Mouse (Mus musculus): ENCODE measurements around the gene Naif1. TPM values are rescaled to one million over a fixed set of nuclear protein-coding genes. Genes with fewer than 3 reads are reported as not detected.

Gene Naif1
- 7.0 and 7.5 TPM in 2 replicates for polyA plus RNA-seq (2015; fragmentation: Nextera tagmentation; extraction: Ambion mirVana)

DNA sequence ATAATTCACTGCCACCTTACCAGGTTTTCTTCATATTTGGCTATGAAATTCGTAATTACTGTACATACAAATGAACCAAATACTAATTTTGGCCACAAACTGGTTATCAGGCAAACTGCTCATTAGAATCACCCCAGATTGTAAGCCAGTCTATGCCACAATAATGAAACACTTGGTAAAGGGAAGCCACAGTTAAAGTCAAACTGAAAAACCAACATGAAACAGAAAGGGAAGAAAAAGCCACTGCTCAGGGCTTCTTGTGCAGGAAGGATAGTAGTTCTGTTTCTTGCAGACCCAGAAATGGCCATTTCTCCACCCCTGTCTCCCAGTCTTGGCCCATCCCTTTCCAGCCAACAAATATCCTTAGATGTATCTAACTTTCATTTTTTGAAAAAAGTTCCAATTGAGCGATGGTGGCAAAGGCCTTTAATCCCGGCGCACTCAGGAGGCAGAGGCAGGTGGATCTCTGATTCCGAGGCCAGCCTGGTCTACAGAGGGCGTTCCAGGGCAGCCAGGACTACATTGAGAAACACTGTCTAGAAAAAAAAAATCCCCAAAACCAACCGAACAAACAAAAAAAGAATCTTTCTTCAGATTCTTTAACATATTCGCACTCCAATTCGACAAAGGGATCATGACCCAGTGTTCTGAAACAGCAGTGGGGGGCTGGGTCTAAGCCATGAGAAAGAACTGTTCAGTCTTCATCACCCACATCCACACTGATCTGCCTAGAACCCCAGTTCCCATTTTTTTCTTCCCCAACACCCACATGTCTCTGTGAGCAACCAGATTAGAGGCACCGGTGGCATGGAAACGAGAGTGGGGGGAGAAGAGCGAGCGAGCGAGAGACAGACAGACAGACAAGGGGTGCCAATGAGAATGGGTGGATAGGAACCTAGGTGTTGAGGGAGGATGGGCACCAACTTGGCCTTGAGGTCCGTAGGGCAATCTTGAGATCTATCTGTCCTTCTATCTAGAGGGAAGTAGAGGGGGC, at the start of gene Naif1:
TSS of gene Naif1 (plus strand) at position 697 of the 994 bp plus-strand sequence.
- Histone ChIP-seq H3K9ac (replicated peaks; ENCODE audit: low read depth, low read length) (peak within 1 kb of the TSS; percentile 75), H3K27me3 (replicated peaks; ENCODE audit: control insufficient read depth, insufficient read depth, low read length) (no peaks in the 10 kb centered on the region), H3K4me1 (replicated peaks; ENCODE audit: control insufficient read depth, insufficient read depth, low read length) (peaks cover 34% of the 10 kb centered on the region), H3K4me3 (replicated peaks; ENCODE audit: low read length) (peak within 1 kb of the TSS; percentile 78), H3K9me3 (ENCODE audit: control insufficient read depth, low read length) (no peaks in the 10 kb centered on the region), H3K4me2 (ENCODE audit: low read length) (peak within 1 kb of the TSS; percentile 77), H3K27ac (ENCODE audit: low read length) (peak within 1 kb of the TSS; percentile 99), H3K36me3 (ENCODE audit: control insufficient read depth, insufficient read depth) (no peaks in the 10 kb centered on the region)
- 75% methylated on average over 15 of the region's 15 CpGs for WGBS
- no peak for ATAC-seq

DNA sequence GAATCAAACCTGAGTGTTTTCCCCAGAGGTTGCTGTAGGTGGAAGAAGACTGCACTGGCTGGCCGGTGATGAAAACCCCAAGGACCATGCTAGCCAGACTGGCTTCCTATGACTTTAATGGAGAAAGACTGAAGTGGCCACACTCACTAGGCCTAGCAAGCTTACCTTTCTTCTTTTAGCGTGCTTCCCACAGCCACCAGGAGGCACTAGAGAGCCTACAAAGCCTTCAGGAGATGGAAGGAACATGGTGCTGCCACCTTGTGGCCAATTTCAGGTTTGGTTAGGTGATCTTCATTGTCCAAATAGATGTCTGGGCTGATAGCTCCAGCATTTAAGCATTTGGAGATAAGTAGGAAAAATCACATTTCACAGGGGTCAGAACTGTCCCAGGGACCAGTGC, 45.6 kb upstream of the Naif1 start:
- H3K27me3 ChIP-seq (replicated peaks; ENCODE audit: control insufficient read depth, insufficient read depth, low read length) = no peaks in the 10 kb centered on the region
- WGBS = 20% methylated on average over 2 of the region's 2 CpGs
- ATAC-seq = peak; percentile 39; the same call in 1 of the 2 replicates
- H3K4me2 ChIP-seq (ENCODE audit: low read length) = no peak overlapping the region
- no peak overlapping the region for H3K4me3 ChIP-seq (replicated peaks; ENCODE audit: low read length)
- H3K9me3 ChIP-seq (ENCODE audit: control insufficient read depth, low read length) = no peaks in the 10 kb centered on the region
- peaks cover 9% of the 10 kb centered on the region for H3K36me3 ChIP-seq (ENCODE audit: control insufficient read depth, insufficient read depth)
- H3K27ac ChIP-seq (ENCODE audit: low read length) = no peak overlapping the region
- H3K4me1 ChIP-seq (replicated peaks; ENCODE audit: control insufficient read depth, insufficient read depth, low read length) = no peaks in the 10 kb centered on the region
- no peak overlapping the region for H3K9ac ChIP-seq (replicated peaks; ENCODE audit: low read depth, low read length)

DNA sequence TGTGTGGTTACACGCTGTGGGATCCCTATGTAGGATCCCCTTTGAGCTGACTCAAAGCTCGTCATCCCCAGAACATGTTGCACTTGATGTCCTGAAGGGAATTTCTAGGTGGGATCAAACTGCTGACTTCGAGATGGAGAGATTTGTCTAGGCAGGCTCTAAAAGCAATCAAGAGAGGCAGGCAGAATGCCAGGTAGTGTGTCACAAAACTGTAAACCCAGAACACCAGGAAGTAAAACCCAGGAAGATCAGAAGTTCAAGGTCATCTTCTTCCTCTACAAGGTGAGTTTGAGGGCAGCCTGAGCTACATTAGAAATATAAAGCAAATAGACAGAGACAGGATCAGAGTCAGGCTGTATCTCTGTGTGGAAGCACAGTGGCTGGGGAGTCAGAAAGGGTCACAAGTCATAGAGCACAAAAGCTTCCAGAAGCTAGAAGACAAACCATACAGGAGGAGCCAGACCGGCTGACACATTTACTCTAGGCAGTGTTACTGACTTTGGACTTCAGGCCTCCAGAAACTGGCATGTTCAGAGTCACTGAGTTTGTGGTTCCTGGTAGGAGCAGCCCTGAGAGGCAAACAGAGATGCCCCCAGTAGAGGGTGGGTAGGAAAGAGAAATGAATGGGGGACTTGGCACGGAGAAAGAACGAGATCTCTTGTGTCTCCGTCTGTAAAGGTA, 43.0 kb upstream of the Naif1 start:
- no peak overlapping the region for H3K4me3 ChIP-seq (replicated peaks; ENCODE audit: low read length)
- no peak overlapping the region for H3K4me2 ChIP-seq (ENCODE audit: low read length)
- no peak overlapping the region for H3K9ac ChIP-seq (replicated peaks; ENCODE audit: low read depth, low read length)
- H3K9me3 ChIP-seq (ENCODE audit: control insufficient read depth, low read length) = no peaks in the 10 kb centered on the region
- H3K27me3 ChIP-seq (replicated peaks; ENCODE audit: control insufficient read depth, insufficient read depth, low read length) = no peaks in the 10 kb centered on the region
- WGBS = 83% methylated on average over 7 of the region's 7 CpGs
- no peaks in the 10 kb centered on the region; the same call in 1 of the 2 replicates for H3K36me3 ChIP-seq (ENCODE audit: control insufficient read depth, insufficient read depth)
- H3K4me1 ChIP-seq (replicated peaks; ENCODE audit: control insufficient read depth, insufficient read depth, low read length) = no peaks in the 10 kb centered on the region
- no peak for ATAC-seq
- no peak overlapping the region for H3K27ac ChIP-seq (ENCODE audit: low read length)

DNA sequence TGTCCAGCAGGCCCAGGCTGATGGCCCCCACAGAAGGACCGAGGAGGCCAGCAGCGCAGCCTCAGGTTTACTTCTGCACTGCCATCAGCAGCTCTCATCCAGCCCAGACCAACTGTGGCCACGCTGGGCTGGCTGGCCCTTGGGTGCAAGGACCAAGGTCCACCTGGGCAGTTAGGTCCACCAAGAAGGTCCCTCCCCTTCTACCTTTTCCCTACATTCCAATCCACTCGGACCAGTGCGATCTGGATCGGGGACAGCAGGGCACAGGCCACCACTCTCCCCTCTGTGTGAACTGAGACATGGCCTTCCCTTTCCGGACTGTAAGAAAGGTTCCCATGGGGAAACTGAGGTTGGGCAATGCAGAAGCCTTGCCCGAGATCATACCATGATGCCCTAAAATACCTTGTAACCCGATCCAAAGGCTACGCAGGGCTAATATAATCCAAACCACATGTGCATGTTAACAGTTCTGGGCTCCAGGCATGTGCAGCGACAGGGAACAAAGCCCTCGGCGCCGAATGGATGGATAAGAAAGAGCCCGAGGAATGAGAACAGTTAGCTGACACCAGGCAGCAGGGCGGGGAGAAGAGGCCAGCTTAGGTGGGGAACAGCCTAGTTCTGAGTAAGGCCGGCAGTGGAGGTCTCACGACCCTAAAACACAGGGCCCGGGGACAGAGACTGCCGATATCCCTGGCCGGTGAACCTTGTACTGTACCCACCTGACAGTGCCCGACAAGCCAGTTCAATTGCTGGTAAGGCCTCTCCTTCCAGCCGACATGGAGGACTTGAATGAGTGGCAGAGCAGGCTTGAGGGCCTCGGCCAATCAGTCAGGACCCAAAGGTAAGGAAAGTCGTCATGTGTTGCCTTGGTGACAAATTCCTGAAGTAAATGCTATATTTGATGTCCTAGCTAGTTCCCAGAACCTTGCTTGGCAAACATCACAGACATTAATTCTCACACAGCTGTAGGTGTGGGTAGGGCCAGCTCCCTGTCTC, 41.5 kb upstream of the Naif1 start:
- no peak for ATAC-seq
- no peaks in the 10 kb centered on the region for H3K4me1 ChIP-seq (replicated peaks; ENCODE audit: control insufficient read depth, insufficient read depth, low read length)
- no peaks in the 10 kb centered on the region for H3K36me3 ChIP-seq (ENCODE audit: control insufficient read depth, insufficient read depth)
- H3K9me3 ChIP-seq (ENCODE audit: control insufficient read depth, low read length) = no peaks in the 10 kb centered on the region
- no peaks in the 10 kb centered on the region for H3K27me3 ChIP-seq (replicated peaks; ENCODE audit: control insufficient read depth, insufficient read depth, low read length)
- H3K4me3 ChIP-seq (replicated peaks; ENCODE audit: low read length) = no peak overlapping the region
- no peak overlapping the region for H3K4me2 ChIP-seq (ENCODE audit: low read length)
- peak overlapping the region; percentile 6; the same call in 1 of the 2 replicates for H3K9ac ChIP-seq (replicated peaks; ENCODE audit: low read depth, low read length)
- H3K27ac ChIP-seq (ENCODE audit: low read length) = no peak overlapping the region
- WGBS = 70% methylated on average over 25 of the region's 25 CpGs

DNA sequence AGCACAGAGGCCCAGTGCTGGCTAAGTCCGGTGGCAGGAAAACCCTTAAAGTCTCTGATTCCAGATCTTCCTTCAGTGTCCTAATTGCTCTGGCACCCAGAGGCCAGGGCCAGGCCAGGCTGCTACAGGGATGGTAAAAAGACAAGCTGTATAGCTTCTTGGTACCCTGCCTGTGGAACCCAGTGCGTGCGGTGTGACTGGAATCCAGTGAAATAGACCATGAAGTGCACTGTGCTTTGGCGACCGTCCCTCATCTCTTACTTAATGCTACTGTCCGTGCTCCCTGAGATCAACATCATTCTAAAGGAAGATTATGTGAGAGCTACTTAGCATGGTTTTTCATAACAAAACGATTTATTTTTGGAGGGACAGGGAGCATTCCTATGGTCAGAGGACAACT, 38.9 kb upstream of the Naif1 start:
- no peaks in the 10 kb centered on the region for H3K4me1 ChIP-seq (replicated peaks; ENCODE audit: control insufficient read depth, insufficient read depth, low read length)
- H3K27me3 ChIP-seq (replicated peaks; ENCODE audit: control insufficient read depth, insufficient read depth, low read length) = no peaks in the 10 kb centered on the region
- H3K4me3 ChIP-seq (replicated peaks; ENCODE audit: low read length) = no peak overlapping the region
- no peak for ATAC-seq
- H3K36me3 ChIP-seq (ENCODE audit: control insufficient read depth, insufficient read depth) = peaks cover 15% of the 10 kb centered on the region
- H3K27ac ChIP-seq (ENCODE audit: low read length) = no peak overlapping the region
- H3K9ac ChIP-seq (replicated peaks; ENCODE audit: low read depth, low read length) = no peak overlapping the region
- H3K4me2 ChIP-seq (ENCODE audit: low read length) = no peak overlapping the region
- 87% methylated on average over 7 of the region's 7 CpGs for WGBS
- no peaks in the 10 kb centered on the region for H3K9me3 ChIP-seq (ENCODE audit: control insufficient read depth, low read length)

DNA sequence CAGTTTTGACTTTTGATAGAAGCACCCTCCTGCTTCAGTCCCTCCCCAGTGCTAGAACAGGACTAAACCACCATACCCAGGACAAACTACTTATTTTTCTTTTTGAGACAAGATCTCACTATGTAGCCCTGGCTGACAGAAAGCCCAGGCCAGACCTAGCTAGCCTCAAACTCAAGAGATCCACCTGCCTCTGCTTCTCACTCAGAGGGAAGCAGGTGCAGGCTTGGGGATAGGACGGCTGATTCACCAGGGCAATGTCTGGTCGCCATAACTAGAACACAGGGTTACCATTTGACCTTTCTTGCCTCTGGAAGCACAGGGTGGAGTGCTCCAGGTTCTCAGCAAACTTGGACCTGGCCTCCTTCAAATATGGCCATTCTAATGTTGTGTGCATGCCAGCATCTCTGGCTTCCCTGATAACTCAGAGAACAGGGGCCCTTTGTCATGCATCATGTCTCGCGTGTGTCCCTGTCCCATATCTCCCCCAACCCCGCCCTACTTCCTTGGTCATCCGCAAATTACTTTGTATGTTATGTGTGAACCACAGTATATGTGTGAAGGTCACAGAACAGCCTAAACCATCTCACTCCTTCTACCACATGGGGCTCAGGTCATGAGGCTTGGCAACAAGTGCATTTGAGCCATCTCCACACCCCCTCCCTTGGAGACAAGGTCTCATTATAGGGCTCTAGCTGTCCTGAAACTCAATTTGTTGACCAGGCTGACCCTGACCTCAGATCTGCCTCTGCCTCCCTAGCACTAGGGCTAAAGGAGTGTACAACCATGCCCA, 37.3 kb upstream of the Naif1 start:
- Histone ChIP-seq H3K4me2 (ENCODE audit: low read length) (no peak overlapping the region), H3K36me3 (ENCODE audit: control insufficient read depth, insufficient read depth) (peaks cover 30% of the 10 kb centered on the region), H3K27ac (ENCODE audit: low read length) (no peak overlapping the region), H3K27me3 (replicated peaks; ENCODE audit: control insufficient read depth, insufficient read depth, low read length) (no peaks in the 10 kb centered on the region), H3K9me3 (ENCODE audit: control insufficient read depth, low read length) (no peaks in the 10 kb centered on the region), H3K4me3 (replicated peaks; ENCODE audit: low read length) (no peak overlapping the region), H3K9ac (replicated peaks; ENCODE audit: low read depth, low read length) (no peak overlapping the region), H3K4me1 (replicated peaks; ENCODE audit: control insufficient read depth, insufficient read depth, low read length) (no peaks in the 10 kb centered on the region)
- 95% methylated on average over 6 of the region's 6 CpGs for WGBS
- no peak for ATAC-seq

DNA sequence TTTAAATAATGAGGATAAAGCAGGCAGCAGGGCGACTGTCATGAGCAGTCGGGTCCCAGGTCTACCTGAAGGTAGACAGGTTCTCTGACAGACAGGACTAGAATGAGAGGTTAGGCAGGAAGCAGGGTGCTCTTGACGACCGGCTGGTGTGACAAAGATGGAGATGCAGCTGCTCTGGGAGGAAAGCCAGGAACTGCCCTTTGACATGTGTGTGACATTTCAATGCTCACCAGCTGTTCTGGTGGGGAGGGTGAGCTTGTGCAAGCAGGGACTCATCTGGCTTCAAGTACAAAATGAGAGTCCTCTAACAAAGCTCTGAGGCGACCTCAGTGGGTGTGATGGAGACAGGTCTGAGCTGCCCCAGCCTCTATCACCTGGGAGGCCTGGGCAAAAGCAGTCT, 36.3 kb upstream of the Naif1 start:
- Histone ChIP-seq H3K27me3 (replicated peaks; ENCODE audit: control insufficient read depth, insufficient read depth, low read length) (no peaks in the 10 kb centered on the region), H3K4me1 (replicated peaks; ENCODE audit: control insufficient read depth, insufficient read depth, low read length) (no peaks in the 10 kb centered on the region), H3K36me3 (ENCODE audit: control insufficient read depth, insufficient read depth) (peaks cover 37% of the 10 kb centered on the region), H3K4me2 (ENCODE audit: low read length) (no peak overlapping the region), H3K9ac (replicated peaks; ENCODE audit: low read depth, low read length) (no peak overlapping the region), H3K4me3 (replicated peaks; ENCODE audit: low read length) (no peak overlapping the region), H3K9me3 (ENCODE audit: control insufficient read depth, low read length) (no peaks in the 10 kb centered on the region), H3K27ac (ENCODE audit: low read length) (no peak overlapping the region)
- no peak for ATAC-seq
- WGBS = 77% methylated on average over 5 of the region's 5 CpGs

DNA sequence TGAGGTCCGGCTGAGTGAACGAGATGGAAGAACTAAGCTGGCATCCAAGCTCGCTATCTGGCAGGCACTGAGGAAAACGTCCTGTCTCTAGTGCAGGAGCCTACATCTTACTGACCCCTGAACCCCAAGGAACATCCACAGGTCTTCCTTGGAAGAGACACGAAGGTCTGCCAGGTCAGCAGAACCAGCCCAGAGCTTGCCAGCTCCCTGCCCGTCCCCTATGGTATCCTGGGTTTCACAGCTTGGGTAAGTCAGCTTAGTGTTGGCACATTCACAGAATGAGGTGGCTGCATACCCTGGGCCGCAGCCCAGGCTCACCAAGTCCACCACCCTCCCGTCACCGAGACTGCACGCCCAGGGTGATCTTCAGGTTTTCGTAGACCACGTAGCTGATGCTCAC, 34.5 kb upstream of the Naif1 start:
- H3K27ac ChIP-seq (ENCODE audit: low read length) = no peak overlapping the region
- no peaks in the 10 kb centered on the region for H3K27me3 ChIP-seq (replicated peaks; ENCODE audit: control insufficient read depth, insufficient read depth, low read length)
- no peaks in the 10 kb centered on the region for H3K4me1 ChIP-seq (replicated peaks; ENCODE audit: control insufficient read depth, insufficient read depth, low read length)
- peaks cover 50% of the 10 kb centered on the region for H3K36me3 ChIP-seq (ENCODE audit: control insufficient read depth, insufficient read depth)
- no peak for ATAC-seq
- H3K4me3 ChIP-seq (replicated peaks; ENCODE audit: low read length) = no peak overlapping the region
- 96% methylated on average over 12 of the region's 12 CpGs for WGBS
- H3K4me2 ChIP-seq (ENCODE audit: low read length) = no peak overlapping the region
- H3K9ac ChIP-seq (replicated peaks; ENCODE audit: low read depth, low read length) = no peak overlapping the region
- H3K9me3 ChIP-seq (ENCODE audit: control insufficient read depth, low read length) = no peaks in the 10 kb centered on the region
